Mouse (Mus musculus) heart, embryonic 16.5 days (tissue): ENCODE results near the gene H2-T22. TPM values are rescaled to one million over a fixed set of nuclear protein-coding genes. Genes with fewer than 3 reads are reported as not detected.

Experiments used
- ATAC-seq: fragments of 200-750 bp; cut with Nextera tagmentation; replicated peaks from 2 replicates; pipeline ENCODE4 v1.8.0; 2017; ENCODE audit warnings: moderate number of reproducible peaks; ENCODE audit not compliant: insufficient read depth, low FRiP score; ENCODE audit errors: extremely low read depth
- H3K27ac ChIP-seq: fragments of 300-500 bp; sonication (generic); 2 replicates; pipeline ENCODE4 v1.5.1; 2014; ENCODE audit warnings: mild to moderate bottlenecking, low read length, control low read depth, moderate library complexity
- H3K27me3 ChIP-seq: fragments of 300-500 bp; sonication (generic); 2 replicates; pipeline ENCODE4 v1.6.1; 2014; ENCODE audit warnings: low read length, mixed read lengths; ENCODE audit not compliant: control insufficient read depth, insufficient read depth
- H3K36me3 ChIP-seq: fragments of 300-500 bp; sonication (generic); 2 replicates; pipeline ENCODE4 v1.6.1; 2014; ENCODE audit not compliant: control insufficient read depth, insufficient read depth
- H3K4me1 ChIP-seq: fragments of 300-500 bp; sonication (generic); 2 replicates; pipeline ENCODE4 v1.6.1; 2014; ENCODE audit warnings: low read length, mixed read lengths; ENCODE audit not compliant: control insufficient read depth, insufficient read depth
- H3K4me2 ChIP-seq: fragments of 300-500 bp; sonication (generic); 2 replicates; pipeline ENCODE4 v1.6.1; 2014; ENCODE audit warnings: low read depth, mild to moderate bottlenecking, control low read depth, low read length
- H3K4me3 ChIP-seq: fragments of 300-500 bp; sonication (generic); 2 replicates; pipeline ENCODE4 v1.5.1; 2014; ENCODE audit warnings: mild to moderate bottlenecking, control low read depth, low read length
- H3K9ac ChIP-seq: fragments of 300-500 bp; sonication (generic); 2 replicates; pipeline ENCODE4 v1.6.1; 2014; ENCODE audit warnings: low read length, control low read depth
- H3K9me3 ChIP-seq: fragments of 300-500 bp; sonication (generic); replicated peaks from 2 replicates; pipeline ENCODE4 v1.6.1; 2016; ENCODE audit warnings: low read length; ENCODE audit not compliant: control insufficient read depth
- WGBS: fragments of 180-500 bp; shearing (Covaris S2); extraction: QIAGEN DNeasy Blood & Tissue Kit; methylation state at CpG from one replicate; pipeline ENCODE4 v1.1.7; 2014; 5-methylcytosine and 5-hydroxymethylcytosine counted together
- polyA plus RNA-seq: library from polyadenylated mRNA; unstranded; fragments of >200 nt; fragmentation: Nextera tagmentation; extraction: Ambion mirVana; gene quantifications from 2 replicates; pipeline ENCODE4 v1.2.1, GENCODE M21; 2015

The H2-T22 gene
- polyA plus RNA-seq, 1 experiment from 2014 or later: 12.6 TPM

GRCm38 (mm10) chr17:35994175-35994878 is 48.2 kb downstream of the H2-T22 start:
- Histone ChIP-seq H3K9me3 (no peaks in the 10 kb centered on the region), H3K36me3 (no peaks in the 10 kb centered on the region), H3K4me1 (peaks cover 18% of the 10 kb centered on the region), H3K4me2 (peak overlapping the region; percentile 94), H3K27ac (peak overlapping the region; percentile 69), H3K27me3 (no peaks in the 10 kb centered on the region), H3K4me3 (peak overlapping the region; percentile 81), H3K9ac (peak overlapping the region; percentile 75)
- peak; percentile 65 for ATAC-seq
- 2% methylated on average over 31 of the region's 31 CpGs for WGBS

- H3K9ac ChIP-seq: no peak overlapping the region
- H3K4me3 ChIP-seq: peak overlapping the region; percentile 81
- H3K4me1 ChIP-seq: peaks cover 17% of the 10 kb centered on the region
- WGBS: 6% methylated on average over 17 of the region's 17 CpGs
- ATAC-seq: peak; percentile 45
- H3K27me3 ChIP-seq: no peaks in the 10 kb centered on the region
- H3K4me2 ChIP-seq: peak overlapping the region; percentile 94
- no peaks in the 10 kb centered on the region for H3K9me3 ChIP-seq
- peaks cover 6% of the 10 kb centered on the region for H3K36me3 ChIP-seq
- H3K27ac ChIP-seq: no peak overlapping the region
Observed at GRCm38 (mm10) chr17:35993675-35994074, 48.9 kb downstream of the H2-T22 start.

- Histone ChIP-seq H3K36me3 (peaks cover 21% of the 10 kb centered on the region), H3K27ac (no peak overlapping the region), H3K9me3 (no peaks in the 10 kb centered on the region), H3K27me3 (no peaks in the 10 kb centered on the region), H3K4me2 (no peak overlapping the region), H3K4me1 (peaks cover 7% of the 10 kb centered on the region), H3K9ac (no peak overlapping the region), H3K4me3 (no peak overlapping the region)
- 29% methylated on average over 10 of the region's 10 CpGs for WGBS
- ATAC-seq: no peak
Observed at GRCm38 (mm10) chr17:35991781-35992180, 50.8 kb downstream of the H2-T22 start.

Other genes with a start within 250 kb of the H2-T22 start
- 60.9 and 62.6 TPM in 2 replicates for gene Ier3, start 221.1 kb downstream of the H2-T22 start, polyA plus RNA-seq
- 119 and 134 TPM in 2 replicates for gene Flot1, start 219.5 kb downstream of the H2-T22 start, polyA plus RNA-seq
- 634 and 654 TPM in 2 replicates for gene Tubb5, start 204.4 kb downstream of the H2-T22 start, polyA plus RNA-seq
- 14.7 and 15.0 TPM in 2 replicates for gene Mdc1, start 201.2 kb downstream of the H2-T22 start, polyA plus RNA-seq
- 45.9 and 46.9 TPM in 2 replicates for gene Nrm, start 181.4 kb downstream of the H2-T22 start, polyA plus RNA-seq
- gene Ppp1r18, start 177.2 kb downstream of the H2-T22 start, polyA plus RNA-seq: 19.6 and 20.1 TPM in 2 replicates
- gene Dhx16, start 162.9 kb downstream of the H2-T22 start, polyA plus RNA-seq: 27.4 and 29.2 TPM in 2 replicates
- 33.7 and 34.6 TPM in 2 replicates for gene 2310061I04Rik, start 145.3 kb downstream of the H2-T22 start, polyA plus RNA-seq
- 41.1 and 45.5 TPM in 2 replicates for gene Atat1, start 132.7 kb downstream of the H2-T22 start, polyA plus RNA-seq
- gene Mrps18b, start 126.4 kb downstream of the H2-T22 start, polyA plus RNA-seq: 70.1 and 77.3 TPM in 2 replicates
- 25.3 and 28.7 TPM in 2 replicates for gene Ppp1r10, start 126.3 kb downstream of the H2-T22 start, polyA plus RNA-seq
- 63.2 and 66.5 TPM in 2 replicates for gene Abcf1, start 73.0 kb downstream of the H2-T22 start, polyA plus RNA-seq
- gene Gnl1, start 62.9 kb downstream of the H2-T22 start, polyA plus RNA-seq: 34.5 and 36.6 TPM in 2 replicates
- 13.5 and 15.6 TPM in 2 replicates for gene Prr3, start 62.5 kb downstream of the H2-T22 start, polyA plus RNA-seq
- gene H2-T24, start 22.2 kb downstream of the H2-T22 start, polyA plus RNA-seq: 1.8 and 2.5 TPM in 2 replicates
- gene H2-T23, start 9.9 kb downstream of the H2-T22 start, polyA plus RNA-seq: 9.6 and 19.7 TPM in 2 replicates
- not detected in 2 replicates for gene Gm6034, start 214 bp upstream of the H2-T22 start, polyA plus RNA-seq
- 0.24 TPM in 1 of 2 replicates, not detected in the other for gene Gm11127, start 15.6 kb upstream of the H2-T22 start, polyA plus RNA-seq
- 0.21 TPM in 1 of 2 replicates, not detected in the other for gene Gm19684, start 78.9 kb upstream of the H2-T22 start, polyA plus RNA-seq
- 0.22 and 0.39 TPM in 2 replicates for gene Gm7030, start 86.7 kb upstream of the H2-T22 start, polyA plus RNA-seq
- 1.8 and 1.9 TPM in 2 replicates for gene Gm8909, start 125.8 kb upstream of the H2-T22 start, polyA plus RNA-seq
- gene H2-T3, start 147.5 kb upstream of the H2-T22 start, polyA plus RNA-seq: 0.21 and 0.97 TPM in 2 replicates
- gene Rpp21, start 215.3 kb upstream of the H2-T22 start, polyA plus RNA-seq: 73.2 and 89.1 TPM in 2 replicates
- 10.4 and 10.7 TPM in 2 replicates for gene Trim39, start 229.5 kb upstream of the H2-T22 start, polyA plus RNA-seq
- gene H2-M10.2, start 243.7 kb upstream of the H2-T22 start, polyA plus RNA-seq: not detected in 2 replicates